Mouse (Mus musculus): ENCODE data around the gene Pde11a.

Pde11a gene

GRCm38 (mm10) chr2:75963211-75963840, 375.2 kb downstream of the Pde11a start:
- no peak for DNase-seq (ENCODE audit: low read depth in 2 of 2, low spot score in 2 of 2)

- no peak for DNase-seq (ENCODE audit: low read depth in 2 of 2, low spot score in 2 of 2)
Observed at GRCm38 (mm10) chr2:75960366-75961330, 377.9 kb downstream of the Pde11a start.

- DNase-seq (ENCODE audit: low read depth in 2 of 2, low spot score in 2 of 2): no peak
Observed at GRCm38 (mm10) chr2:75959850-75960365, 378.7 kb downstream of the Pde11a start.

GRCm38 (mm10) chr2:75959183-75959849, 379.3 kb downstream of the Pde11a start:
- no peak for DNase-seq (ENCODE audit: low read depth in 2 of 2, low spot score in 2 of 2)

- no peak for DNase-seq (ENCODE audit: low read depth in 2 of 2, low spot score in 2 of 2)
Observed at GRCm38 (mm10) chr2:75955709-75956108, 382.9 kb downstream of the Pde11a start.

GRCm38 (mm10) chr2:75953320-75953719, 385.3 kb downstream of the Pde11a start:
- DNase-seq (ENCODE audit: low read depth in 2 of 2, low spot score in 2 of 2): no peak

GRCm38 (mm10) chr2:75950685-75951084, 387.9 kb downstream of the Pde11a start:
- DNase-seq (ENCODE audit: low read depth in 2 of 2, low spot score in 2 of 2): no peak

Data from CD8-positive naive resting alpha-beta T cell, adult 2 months (primary cell).